Mouse (Mus musculus) midbrain, embryonic 13.5 days (tissue): ENCODE measurements at regions not wholly inside any gene's neighbourhood (a gene's known extent, or its start where the extent isn't known, plus 50 kb on each side); places are given as distances from the start of the nearest gene placed in this dataset.
"Not testable (repeated sequence)": the region's sequence is repeated elsewhere in the genome, so short reads cannot be mapped to it uniquely, and the experiment has no call there.

Experiments used
- ATAC-seq: fragments of 200-750 bp; cut with Nextera tagmentation; 2 replicates; pipeline ENCODE4 v1.8.0; 2017; ENCODE audit warnings: mild to moderate bottlenecking, moderate TSS enrichment, moderate library complexity
- H3K27ac ChIP-seq: fragments of 300-500 bp; sonication (generic); 2 replicates; pipeline ENCODE4 v1.5.1; 2015; ENCODE audit warnings: inconsistent platforms, mild to moderate bottlenecking, moderate library complexity
- H3K27me3 ChIP-seq: fragments of 300-500 bp; sonication (generic); 2 replicates; pipeline ENCODE4 v1.6.1; 2015; ENCODE audit warnings: mild to moderate bottlenecking, inconsistent platforms
- H3K36me3 ChIP-seq: fragments of 300-500 bp; sonication (generic); 2 replicates; pipeline ENCODE4 v1.6.1; 2015; ENCODE audit warnings: mild to moderate bottlenecking, inconsistent platforms
- H3K4me1 ChIP-seq: fragments of 300-500 bp; sonication (generic); replicated peaks from 2 replicates; pipeline ENCODE4 v1.6.1; 2015; ENCODE audit warnings: inconsistent platforms
- H3K4me2 ChIP-seq: fragments of 300-500 bp; sonication (generic); replicated peaks from 2 replicates; pipeline ENCODE4 v1.6.1; 2015; ENCODE audit warnings: moderate library complexity, mild to moderate bottlenecking, inconsistent platforms
- H3K4me3 ChIP-seq: fragments of 300-500 bp; sonication (generic); replicated peaks from 2 replicates; pipeline ENCODE4 v1.5.1; 2015; ENCODE audit warnings: mild to moderate bottlenecking, inconsistent platforms
- H3K9ac ChIP-seq: fragments of 300-500 bp; sonication (generic); replicated peaks from 2 replicates; pipeline ENCODE4 v1.6.1; 2015; ENCODE audit warnings: mild to moderate bottlenecking, inconsistent platforms
- H3K9me3 ChIP-seq: fragments of 300-500 bp; sonication (generic); 2 replicates; pipeline ENCODE4 v1.6.1; 2016; ENCODE audit warnings: mild to moderate bottlenecking, inconsistent platforms
- WGBS: fragments of 180-500 bp; shearing (Covaris S2); methylation state at CpG from one replicate; pipeline ENCODE4 v1.1.7; 2015; 5-methylcytosine and 5-hydroxymethylcytosine counted together

GRCm38 (mm10) chr2:81848836-81849410 is 204.1 kb upstream of the Zfp804a start:
- no peak overlapping the region for H3K9ac ChIP-seq
- no peak overlapping the region for H3K27ac ChIP-seq
- no peaks in the 10 kb centered on the region for H3K36me3 ChIP-seq
- no peak overlapping the region for H3K4me3 ChIP-seq
- H3K9me3 ChIP-seq, result no peaks in the 10 kb centered on the region
- H3K27me3 ChIP-seq, result no peaks in the 10 kb centered on the region
- no peak overlapping the region for H3K4me2 ChIP-seq
- H3K4me1 ChIP-seq, result 0 out of 2 replicates have a peak, but pooled peaks cover 4% of the 10 kb centered on the region
- 3% methylated on average over 4 of the region's 4 CpGs for WGBS
- ATAC-seq, result peak; percentile 76

DNA sequence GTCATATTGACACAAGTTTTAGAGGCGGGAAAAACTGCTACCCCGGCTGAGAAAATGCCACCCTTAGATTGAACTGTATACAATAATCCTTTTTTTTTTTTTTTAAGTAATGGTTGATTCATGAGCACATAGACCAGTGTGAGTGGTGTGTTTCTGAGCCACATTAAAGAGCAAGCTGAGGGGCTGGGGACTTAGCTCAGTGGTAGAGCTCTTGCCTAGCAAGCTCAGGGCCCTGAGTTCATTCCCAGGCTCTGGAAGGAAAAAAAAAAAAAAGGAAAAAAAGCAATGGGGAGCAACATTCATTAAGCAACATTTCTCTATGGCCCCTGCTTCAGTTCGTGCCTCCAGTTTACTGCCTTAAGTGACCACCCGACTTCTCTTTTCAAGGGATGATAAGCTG is 203.1 kb upstream of the Zfp804a start:
- no peaks in the 10 kb centered on the region for H3K9me3 ChIP-seq
- no peaks in the 10 kb centered on the region for H3K27me3 ChIP-seq
- no peak overlapping the region for H3K4me3 ChIP-seq
- H3K9ac ChIP-seq, result no peak overlapping the region
- 35% methylated on average over 4 of the region's 4 CpGs for WGBS
- H3K4me1 ChIP-seq, result 0 out of 2 replicates have a peak, but pooled peaks cover 4% of the 10 kb centered on the region
- no peak for ATAC-seq
- no peak overlapping the region for H3K27ac ChIP-seq
- H3K4me2 ChIP-seq, result no peak overlapping the region
- no peaks in the 10 kb centered on the region for H3K36me3 ChIP-seq

DNA sequence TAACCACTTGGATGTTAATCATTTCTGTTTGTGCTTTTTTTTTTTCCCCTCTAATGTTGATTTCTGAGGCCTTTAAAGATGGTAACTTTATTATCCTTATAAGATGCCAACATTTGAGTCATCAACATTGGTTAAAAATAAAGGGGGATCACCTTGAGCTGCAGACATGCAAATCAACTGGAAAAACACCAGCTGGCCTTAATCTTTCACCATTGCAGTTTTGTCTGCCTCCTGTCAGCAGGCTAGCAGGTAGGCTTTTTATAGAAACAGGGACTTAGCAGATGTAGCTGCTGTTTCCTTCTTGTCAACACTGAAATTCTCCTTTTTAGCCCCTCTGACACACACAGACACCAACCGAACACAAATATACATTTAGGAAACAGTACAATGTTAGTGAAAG is 167.6 kb upstream of the Zfp804a start:
- Histone ChIP-seq H3K27me3 (no peaks in the 10 kb centered on the region), H3K36me3 (no peaks in the 10 kb centered on the region), H3K27ac (no peak overlapping the region), H3K9me3 (no peaks in the 10 kb centered on the region), H3K4me3 (no peak overlapping the region), H3K9ac (no peak overlapping the region), H3K4me2 (no peak overlapping the region), H3K4me1 (no peaks in the 10 kb centered on the region)
- ATAC-seq, result no peak
- 88% methylated on average over 1 of the region's 1 CpGs for WGBS

DNA sequence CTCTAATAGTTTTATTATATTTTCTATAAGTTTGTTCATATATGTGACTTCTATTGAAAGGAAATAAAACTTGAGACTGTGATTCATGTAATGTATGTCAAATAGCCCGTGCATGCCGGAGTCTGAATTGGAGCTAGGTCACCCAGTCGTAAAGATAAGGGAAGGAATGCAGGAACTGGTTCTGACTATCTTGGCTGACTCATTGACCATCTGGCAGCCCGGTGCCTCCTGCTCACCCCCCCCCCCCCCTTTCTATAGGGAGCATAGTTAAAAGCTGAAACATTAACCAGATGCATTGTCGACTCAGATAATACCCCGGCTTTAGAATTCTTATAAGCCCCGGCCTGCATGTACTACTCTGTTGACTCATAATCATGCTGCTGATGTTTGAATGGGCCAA is 160.5 kb upstream of the Zfp804a start:
- H3K9me3 ChIP-seq, H3K27me3 ChIP-seq, H3K4me2 ChIP-seq, ATAC-seq, H3K4me1 ChIP-seq, H3K27ac ChIP-seq, H3K36me3 ChIP-seq, H3K4me3 ChIP-seq, H3K9ac ChIP-seq: not testable (repeated sequence)
- WGBS, result 80% methylated on average over 7 of the region's 7 CpGs

GRCm38 (mm10) chr2:81939360-81939759 is 113.7 kb upstream of the Zfp804a start:
- 91% methylated on average over 3 of the region's 3 CpGs for WGBS
- no peaks in the 10 kb centered on the region for H3K9me3 ChIP-seq

More at GRCm38 (mm10) chr2:81939360-81939759, 113.7 kb upstream of the Zfp804a start:
- H3K4me1 ChIP-seq, result no peaks in the 10 kb centered on the region
- H3K36me3 ChIP-seq, result no peaks in the 10 kb centered on the region
- H3K9ac ChIP-seq, result no peak overlapping the region
- ATAC-seq, result no peak
- H3K4me2 ChIP-seq, result no peak overlapping the region
- no peak overlapping the region for H3K4me3 ChIP-seq
- H3K27me3 ChIP-seq, result no peaks in the 10 kb centered on the region
- no peak overlapping the region for H3K27ac ChIP-seq
